Mouse (Mus musculus): ENCODE results near the gene Rpap3.

DNA sequence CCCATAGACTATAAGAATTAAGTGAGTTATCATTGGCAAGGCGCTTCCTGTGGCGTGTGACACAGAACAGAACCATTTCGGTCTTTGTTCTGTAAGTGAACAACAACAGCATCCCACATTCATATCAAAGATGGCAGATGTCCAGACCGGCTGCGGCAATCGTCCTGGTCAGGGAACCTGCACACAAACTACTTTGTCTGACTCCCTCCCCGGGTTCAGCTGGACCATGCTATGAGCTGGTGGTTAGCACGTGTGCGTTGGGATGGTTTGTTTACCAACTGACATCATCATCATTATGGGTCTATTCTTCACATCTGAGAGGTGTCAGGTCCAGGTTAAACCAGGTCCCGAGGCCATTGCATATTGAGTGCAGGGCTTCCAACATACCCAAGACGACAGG is 22.8 kb upstream of the Rpap3 start:
- TF ChIP-seq CTCF (conservative IDR thresholded peaks at IDR 0.05; ENCODE audit: low read length) (no peak), POU5F1 (IDR thresholded peaks at IDR 0.05; ENCODE audit: borderline replicate concordance, low read length) (no peak)
